Mouse (Mus musculus): ENCODE measurements around the gene Pithd1.
"Not testable (repeated sequence)": the region's sequence is repeated elsewhere in the genome, so short reads cannot be mapped to it uniquely, and the experiment has no call there.

Gene Pithd1

GRCm38 (mm10) chr4:135987714-135988113, 650 bp upstream of the Pithd1 start:
- no peak for DNase-seq (ENCODE audit: low read depth, low spot score)

GRCm38 (mm10) chr4:135986301-135986942, 642 bp downstream of the Pithd1 start:
- DNase-seq (ENCODE audit: low read depth, low spot score): no peak

GRCm38 (mm10) chr4:135985769-135986168, 1.3 kb downstream of the Pithd1 start:
- no peak for DNase-seq (ENCODE audit: low read depth, low spot score)

GRCm38 (mm10) chr4:135985193-135985592, 1.9 kb downstream of the Pithd1 start:
- DNase-seq (ENCODE audit: low read depth, low spot score): no peak

GRCm38 (mm10) chr4:135984556-135984955, 2.5 kb downstream of the Pithd1 start:
- no peak for DNase-seq (ENCODE audit: low read depth, low spot score)

- DNase-seq (ENCODE audit: low read depth, low spot score): no peak
Observed at GRCm38 (mm10) chr4:135981524-135982063, 5.5 kb downstream of the Pithd1 start.

GRCm38 (mm10) chr4:135980223-135980622, 6.8 kb downstream of the Pithd1 start:
- DNase-seq (ENCODE audit: low read depth, low spot score): not testable (repeated sequence)

GRCm38 (mm10) chr4:135976146-135976545, 10.9 kb downstream of the Pithd1 start:
- DNase-seq (ENCODE audit: low read depth, low spot score): no peak

GRCm38 (mm10) chr4:135972911-135973811, 13.9 kb downstream of the Pithd1 start:
- DNase-seq (ENCODE audit: low read depth, low spot score): no peak

GRCm38 (mm10) chr4:135972556-135972906, 14.5 kb downstream of the Pithd1 start, which contains the start of gene Lypla2:
TSS of gene Lypla2 (minus strand) at chr4:135972626.
- peak; percentile 71 for DNase-seq (ENCODE audit: low read depth, low spot score)

- no peak for DNase-seq (ENCODE audit: low read depth, low spot score)
Observed at GRCm38 (mm10) chr4:135971805-135972555, 15.1 kb downstream of the Pithd1 start.

GRCm38 (mm10) chr4:135970585-135970984, 16.5 kb downstream of the Pithd1 start:
- no peak for DNase-seq (ENCODE audit: low read depth, low spot score)

- DNase-seq (ENCODE audit: low read depth, low spot score): no peak
Observed at GRCm38 (mm10) chr4:135969070-135969750, 17.9 kb downstream of the Pithd1 start.

GRCm38 (mm10) chr4:135968271-135968869, 18.7 kb downstream of the Pithd1 start:
- no peak for DNase-seq (ENCODE audit: low read depth, low spot score)

- no peak for DNase-seq (ENCODE audit: low read depth, low spot score)
Observed at GRCm38 (mm10) chr4:135967086-135967760, 19.8 kb downstream of the Pithd1 start.

- no peak for DNase-seq (ENCODE audit: low read depth, low spot score)
Observed at GRCm38 (mm10) chr4:135966283-135966682, 20.8 kb downstream of the Pithd1 start.

GRCm38 (mm10) chr4:135965113-135965512, 22.0 kb downstream of the Pithd1 start:
- no peak for DNase-seq (ENCODE audit: low read depth, low spot score)

GRCm38 (mm10) chr4:135964426-135964825, 22.6 kb downstream of the Pithd1 start:
- DNase-seq (ENCODE audit: low read depth, low spot score): no peak

GRCm38 (mm10) chr4:135963457-135964193, 23.4 kb downstream of the Pithd1 start, which contains the start of gene Gale:
TSS of gene Gale (plus strand) at chr4:135963727.
- DNase-seq (ENCODE audit: low read depth, low spot score): peak; percentile 91

All from retina, adult 2 months (tissue).